Mouse (Mus musculus): ENCODE measurements around the gene Gm1527. TPM values are rescaled to one million over a fixed set of nuclear protein-coding genes. Genes with fewer than 3 reads are reported as not detected.
A peak's percentile ranks its signal among the peaks of the same experiment; 100 is the strongest.
"Not testable (repeated sequence)": the region's sequence is repeated elsewhere in the genome, so short reads cannot be mapped to it uniquely, and the experiment has no call there.

The Gm1527 gene
- polyA plus RNA-seq (2014; fragmentation: Nextera tagmentation; extraction: Ambion mirVana) = not detected in 2 replicates

DNA sequence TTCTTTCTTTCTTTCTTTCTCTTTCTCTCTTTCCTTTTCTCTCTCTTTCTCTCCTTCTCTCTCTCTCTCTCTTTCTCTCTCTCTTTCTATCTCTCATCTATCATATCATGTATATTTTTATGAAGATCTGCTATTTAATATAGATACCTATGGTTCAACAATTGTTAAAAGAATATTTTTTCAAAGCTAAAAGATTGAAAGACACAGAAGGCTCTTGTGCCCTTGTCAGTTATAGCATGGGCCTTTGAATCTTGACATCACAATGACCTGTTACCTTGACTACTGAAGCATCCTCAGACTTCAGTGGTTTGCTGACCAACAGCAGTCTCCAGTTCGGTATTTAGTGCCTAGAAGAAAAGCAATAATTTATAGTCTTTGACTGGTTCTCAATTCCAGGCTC, at the start of gene Gm1527:
Gm1527 (plus strand) TSS at position 301 of the 400 bp plus-strand sequence.
- H3K27me3 ChIP-seq (ENCODE audit: control insufficient read depth, insufficient read depth, low read length) = no peaks in the 10 kb centered on the region
- H3K9me3 ChIP-seq (ENCODE audit: control insufficient read depth, low read length) = no peaks in the 10 kb centered on the region
- no peaks in the 10 kb centered on the region for H3K36me3 ChIP-seq (ENCODE audit: control insufficient read depth, insufficient read depth, low read length)
- H3K27ac ChIP-seq (ENCODE audit: low read depth, low read length) = no peak within 1 kb of the TSS
- H3K4me2 ChIP-seq = no peak within 1 kb of the TSS
- H3K4me1 ChIP-seq (ENCODE audit: control insufficient read depth, insufficient read depth, low read length) = no peaks in the 10 kb centered on the region
- H3K4me3 ChIP-seq (ENCODE audit: low read depth, low read length) = no peak within 1 kb of the TSS
- no peak for ATAC-seq (ENCODE audit: low FRiP score)
- no peak for DNase-seq (ENCODE audit: low spot score, missing footprints)
- 92% methylated on average over 1 of the region's 1 CpGs for WGBS
- H3K9ac ChIP-seq (ENCODE audit: low read length) = no peak within 1 kb of the TSS

DNA sequence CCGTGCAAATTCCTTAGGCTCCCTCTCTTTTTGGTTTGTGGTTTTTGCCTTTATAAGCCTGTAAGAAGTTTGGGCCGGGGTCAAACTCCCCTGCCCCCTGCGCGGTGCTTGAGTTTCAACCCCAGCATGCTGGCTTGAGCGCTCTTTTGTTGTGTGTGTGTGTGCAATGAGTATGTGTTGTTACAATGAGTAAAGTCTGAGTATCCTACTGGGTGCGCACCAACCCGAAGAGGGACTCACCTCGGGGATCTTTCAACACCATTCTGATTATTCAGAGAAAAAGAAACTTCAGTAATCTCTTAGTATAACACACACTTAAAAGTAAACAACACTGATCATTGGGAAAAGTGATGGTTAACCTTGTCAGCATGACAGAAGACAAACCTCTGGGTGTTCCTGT, 49.2 kb upstream of the Gm1527 start:
- no peaks in the 10 kb centered on the region for H3K36me3 ChIP-seq (ENCODE audit: control insufficient read depth, insufficient read depth, low read length)
- 27% methylated on average over 8 of the region's 8 CpGs for WGBS
- H3K4me2 ChIP-seq = no peak overlapping the region
- ATAC-seq (ENCODE audit: low FRiP score) (no peak), DNase-seq (ENCODE audit: low spot score, missing footprints) (peak; percentile 85)
- no peaks in the 10 kb centered on the region for H3K9me3 ChIP-seq (ENCODE audit: control insufficient read depth, low read length)
- H3K4me1 ChIP-seq (ENCODE audit: control insufficient read depth, insufficient read depth, low read length) = peaks cover 6% of the 10 kb centered on the region; the same call in 1 of the 2 replicates
- no peak overlapping the region for H3K27ac ChIP-seq (ENCODE audit: low read depth, low read length)
- H3K9ac ChIP-seq (ENCODE audit: low read length) = no peak overlapping the region
- no peaks in the 10 kb centered on the region for H3K27me3 ChIP-seq (ENCODE audit: control insufficient read depth, insufficient read depth, low read length)
- no peak overlapping the region for H3K4me3 ChIP-seq (ENCODE audit: low read depth, low read length)

DNA sequence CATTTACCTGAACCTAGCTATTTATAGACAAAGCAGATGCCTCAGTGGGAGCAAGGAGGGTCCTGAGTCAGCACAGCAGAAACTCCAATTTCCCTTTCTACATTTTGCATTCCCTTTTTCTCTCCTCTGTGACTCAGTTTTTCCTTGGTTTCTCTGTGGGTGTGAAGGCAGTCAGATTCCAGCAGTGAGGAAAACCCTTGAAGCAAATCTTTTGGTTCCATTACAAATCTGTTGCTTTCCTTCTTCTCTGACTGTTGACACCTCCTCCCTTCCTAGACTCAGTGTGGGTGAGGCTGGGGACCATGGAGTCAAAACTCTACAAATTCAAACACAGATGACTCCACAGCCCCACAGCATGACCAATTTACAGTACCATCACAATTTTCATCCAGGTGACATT, 45.3 kb upstream of the Gm1527 start:
- peaks cover 5% of the 10 kb centered on the region; the same call in 1 of the 2 replicates for H3K4me1 ChIP-seq (ENCODE audit: control insufficient read depth, insufficient read depth, low read length)
- no peak overlapping the region for H3K27ac ChIP-seq (ENCODE audit: low read depth, low read length)
- H3K27me3 ChIP-seq (ENCODE audit: control insufficient read depth, insufficient read depth, low read length) = no peaks in the 10 kb centered on the region
- DNase-seq (ENCODE audit: low spot score, missing footprints) (no peak), ATAC-seq (ENCODE audit: low FRiP score) (no peak)
- no peaks in the 10 kb centered on the region for H3K9me3 ChIP-seq (ENCODE audit: control insufficient read depth, low read length)
- no peak overlapping the region for H3K4me3 ChIP-seq (ENCODE audit: low read depth, low read length)
- H3K4me2 ChIP-seq = no peak overlapping the region
- no peak overlapping the region for H3K9ac ChIP-seq (ENCODE audit: low read length)
- no peaks in the 10 kb centered on the region for H3K36me3 ChIP-seq (ENCODE audit: control insufficient read depth, insufficient read depth, low read length)

DNA sequence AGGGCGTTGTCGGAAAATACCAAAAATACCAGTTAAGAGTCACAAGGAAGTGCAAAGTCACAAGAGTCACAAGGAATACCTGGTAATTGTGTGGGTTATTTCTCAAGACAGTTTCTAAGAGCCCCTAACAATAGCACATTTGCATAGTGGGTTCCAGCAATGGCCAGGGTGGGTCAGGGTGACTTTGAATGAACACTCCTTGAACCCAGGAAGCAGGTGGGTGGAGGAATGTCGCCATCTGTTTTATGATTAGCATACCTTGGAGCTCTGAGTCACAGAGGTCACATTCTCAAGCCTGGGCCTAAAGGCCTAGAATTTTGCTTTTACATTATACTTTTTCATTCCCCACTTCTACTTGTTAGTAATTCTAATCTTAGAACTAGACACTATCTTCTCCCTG, 40.2 kb upstream of the Gm1527 start:
- not testable (repeated sequence) for H3K9me3 ChIP-seq (ENCODE audit: control insufficient read depth, low read length); ATAC-seq (ENCODE audit: low FRiP score); H3K36me3 ChIP-seq (ENCODE audit: control insufficient read depth, insufficient read depth, low read length); H3K27me3 ChIP-seq (ENCODE audit: control insufficient read depth, insufficient read depth, low read length); DNase-seq (ENCODE audit: low spot score, missing footprints); H3K4me2 ChIP-seq; H3K9ac ChIP-seq (ENCODE audit: low read length); H3K4me3 ChIP-seq (ENCODE audit: low read depth, low read length); H3K27ac ChIP-seq (ENCODE audit: low read depth, low read length); H3K4me1 ChIP-seq (ENCODE audit: control insufficient read depth, insufficient read depth, low read length)
- WGBS = 85% methylated on average over 3 of the region's 3 CpGs

DNA sequence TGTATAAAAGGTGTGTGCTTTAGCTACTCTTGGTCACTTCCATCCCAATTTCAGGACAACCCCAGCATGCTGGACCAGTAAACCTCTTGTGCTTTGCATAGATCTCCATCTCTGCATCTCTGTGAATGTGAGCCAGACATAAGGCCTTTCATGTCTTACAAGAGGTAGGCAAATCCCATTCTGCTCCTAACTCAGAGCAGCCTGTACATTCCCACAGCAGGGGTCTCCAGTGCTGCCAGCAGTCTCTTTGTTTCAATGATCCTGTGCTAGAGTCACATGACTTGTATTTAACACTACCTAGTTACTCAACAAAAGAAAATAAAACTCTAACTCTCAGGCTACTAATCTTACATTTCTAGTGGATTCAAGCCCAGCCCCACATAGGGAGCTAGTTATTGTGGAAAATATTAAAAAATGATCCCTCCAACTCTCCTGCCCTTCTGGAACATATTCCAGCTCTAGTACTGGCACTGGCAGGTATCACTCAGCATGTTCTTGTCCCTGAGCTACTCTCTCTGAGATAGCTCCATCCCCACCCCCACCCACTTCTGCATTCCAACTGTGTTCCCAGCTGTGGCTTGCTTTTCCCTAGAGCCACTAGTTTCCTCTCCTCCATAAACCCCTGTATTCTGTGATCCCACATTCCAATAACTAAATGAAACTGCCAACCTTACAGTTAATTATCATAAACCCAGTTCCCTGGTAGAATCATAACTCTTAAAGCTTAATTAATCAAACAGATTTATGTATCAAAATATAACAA, 32.6 kb upstream of the Gm1527 start:
- H3K4me3 ChIP-seq (ENCODE audit: low read depth, low read length); H3K4me2 ChIP-seq; H3K4me1 ChIP-seq (ENCODE audit: control insufficient read depth, insufficient read depth, low read length); H3K27me3 ChIP-seq (ENCODE audit: control insufficient read depth, insufficient read depth, low read length); H3K36me3 ChIP-seq (ENCODE audit: control insufficient read depth, insufficient read depth, low read length); H3K9ac ChIP-seq (ENCODE audit: low read length); DNase-seq (ENCODE audit: low spot score, missing footprints); H3K9me3 ChIP-seq (ENCODE audit: control insufficient read depth, low read length); ATAC-seq (ENCODE audit: low FRiP score); H3K27ac ChIP-seq (ENCODE audit: low read depth, low read length): not testable (repeated sequence)

DNA sequence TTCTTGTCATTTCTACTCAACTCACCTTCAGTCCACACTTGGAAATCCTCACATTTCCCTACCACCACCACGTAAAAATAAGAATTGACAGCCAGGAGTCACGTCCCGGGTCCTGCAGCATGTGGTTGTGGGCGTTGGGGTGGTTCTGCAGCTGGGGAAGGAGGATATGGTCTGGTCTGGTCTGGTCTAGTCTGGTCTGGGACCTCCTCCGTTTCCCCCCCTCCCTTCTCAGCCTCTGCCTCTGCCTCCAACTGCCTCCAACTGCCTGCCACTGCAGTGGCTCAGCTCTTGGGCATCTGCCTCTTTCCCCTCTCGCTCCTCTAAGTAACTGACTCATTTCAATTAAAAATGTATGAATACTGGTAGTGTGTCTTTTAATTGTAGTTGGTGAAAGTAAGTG, 4.5 kb downstream of the Gm1527 start:
- H3K4me1 ChIP-seq (ENCODE audit: control insufficient read depth, insufficient read depth, low read length) = not testable (repeated sequence)

DNA sequence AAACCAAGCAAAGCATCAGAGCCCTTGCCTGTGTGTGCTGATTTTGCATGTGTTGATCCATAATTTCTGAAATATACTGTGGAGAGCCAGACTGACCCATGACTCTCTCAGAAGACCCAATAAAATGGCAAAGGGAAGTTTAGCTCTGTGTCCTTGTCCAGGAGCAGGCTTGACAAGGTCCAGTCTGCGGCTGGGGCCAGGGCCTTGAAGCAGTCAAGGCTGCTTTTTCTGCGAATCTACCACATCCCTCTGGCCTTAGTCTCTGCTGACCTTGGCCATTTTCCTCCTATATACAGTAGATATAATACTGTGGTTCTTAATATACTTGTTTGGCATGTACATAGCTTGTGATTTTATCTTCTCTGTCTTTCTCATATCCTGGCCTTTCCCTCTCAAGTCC, 73.5 kb downstream of the Gm1527 start:
- Histone ChIP-seq H3K9ac (ENCODE audit: low read length) (no peak overlapping the region), H3K4me1 (ENCODE audit: control insufficient read depth, insufficient read depth, low read length) (no peaks in the 10 kb centered on the region), H3K27me3 (ENCODE audit: control insufficient read depth, insufficient read depth, low read length) (no peaks in the 10 kb centered on the region), H3K4me2 (no peak overlapping the region), H3K36me3 (ENCODE audit: control insufficient read depth, insufficient read depth, low read length) (no peaks in the 10 kb centered on the region), H3K27ac (ENCODE audit: low read depth, low read length) (no peak overlapping the region), H3K4me3 (ENCODE audit: low read depth, low read length) (no peak overlapping the region), H3K9me3 (ENCODE audit: control insufficient read depth, low read length) (no peaks in the 10 kb centered on the region)
- ATAC-seq (ENCODE audit: low FRiP score) = no peak
- no peak for DNase-seq (ENCODE audit: low spot score, missing footprints)
- WGBS = 90% methylated on average over 2 of the region's 2 CpGs

More for the DNA sequence above, 4.5 kb downstream of the Gm1527 start:
- H3K9ac ChIP-seq (ENCODE audit: low read length); H3K36me3 ChIP-seq (ENCODE audit: control insufficient read depth, insufficient read depth, low read length); H3K9me3 ChIP-seq (ENCODE audit: control insufficient read depth, low read length); H3K4me2 ChIP-seq; H3K4me3 ChIP-seq (ENCODE audit: low read depth, low read length); H3K27ac ChIP-seq (ENCODE audit: low read depth, low read length); DNase-seq (ENCODE audit: low spot score, missing footprints); ATAC-seq (ENCODE audit: low FRiP score); H3K27me3 ChIP-seq (ENCODE audit: control insufficient read depth, insufficient read depth, low read length): not testable (repeated sequence)
- 81% methylated on average over 6 of the region's 6 CpGs for WGBS

DNA sequence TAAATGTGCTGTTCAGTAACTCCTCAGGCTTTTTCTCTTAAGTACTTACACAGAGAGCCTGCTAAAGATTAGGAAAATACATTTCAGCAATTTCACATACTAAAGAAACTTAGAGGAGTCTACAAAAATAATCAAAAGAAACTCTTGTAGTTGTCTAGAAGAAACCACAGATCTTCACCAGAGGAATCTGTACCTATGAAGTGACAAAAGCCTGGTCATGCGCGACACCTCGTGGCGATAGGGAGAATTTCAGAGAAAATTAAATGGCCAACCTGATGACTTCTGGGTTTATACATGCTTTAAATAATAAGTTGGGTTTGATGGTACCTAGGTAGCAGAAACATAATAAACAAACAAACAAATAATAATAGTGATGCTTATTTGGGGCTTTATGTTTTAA, 76.4 kb downstream of the Gm1527 start:
- DNase-seq (ENCODE audit: low spot score, missing footprints) = peak; percentile 91
- 0% methylated on average over 4 of the region's 4 CpGs for WGBS
- Histone ChIP-seq H3K4me1 (ENCODE audit: control insufficient read depth, insufficient read depth, low read length) (no peaks in the 10 kb centered on the region), H3K36me3 (ENCODE audit: control insufficient read depth, insufficient read depth, low read length) (no peaks in the 10 kb centered on the region), H3K4me3 (ENCODE audit: low read depth, low read length) (no peak overlapping the region), H3K27me3 (ENCODE audit: control insufficient read depth, insufficient read depth, low read length) (no peaks in the 10 kb centered on the region), H3K27ac (ENCODE audit: low read depth, low read length) (no peak overlapping the region), H3K4me2 (no peak overlapping the region), H3K9ac (ENCODE audit: low read length) (no peak overlapping the region), H3K9me3 (ENCODE audit: control insufficient read depth, low read length) (no peaks in the 10 kb centered on the region)
- ATAC-seq (ENCODE audit: low FRiP score) = no peak
